8 mouse cellular contexts compared by ENCODE assay signal in the genomic region with DNA sequence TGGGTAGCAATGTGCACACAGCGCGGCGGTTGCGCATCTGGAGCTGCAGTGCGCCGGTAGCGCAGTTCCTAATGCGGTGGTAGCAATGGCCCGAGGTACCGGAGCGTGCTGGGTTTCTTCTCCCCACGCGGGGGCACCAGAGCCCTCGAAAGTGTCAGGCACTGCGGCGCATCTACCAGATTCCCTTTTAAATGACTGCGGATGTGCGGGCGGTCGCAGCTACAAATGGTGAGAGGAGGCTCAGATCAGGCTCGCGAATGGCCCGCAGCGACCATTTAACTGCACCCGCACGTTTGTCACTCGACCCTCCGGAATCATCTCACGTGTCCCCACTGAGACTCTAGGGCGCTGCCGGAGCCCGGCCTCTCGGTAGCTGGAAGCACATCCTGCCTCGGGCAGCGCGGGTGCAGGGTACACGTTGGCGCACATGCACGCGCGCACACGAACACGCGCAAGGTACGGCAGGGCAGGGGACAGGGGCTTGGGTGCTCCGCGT. TPM values are rescaled to one million over a fixed set of nuclear protein-coding genes. Genes with fewer than 3 reads are reported as not detected.
DNase-seq lines count a peak whose midpoint lies in the region.

TSS of gene Ntrk2 (plus strand) at position 173 of the 496 bp plus-strand sequence.

- DNase-seq in adrenal gland, adult 2 months: peak; percentile 86
- peak; percentile 94 for DNase-seq in embryo, embryonic 10.5 days (ENCODE audit: low spot score)
- DNase-seq in gastrocnemius, postnatal 25 days: peak; percentile 74
- DNase-seq in hindlimb bud, embryonic 11.5 days (ENCODE audit: extremely low spot score, low read depth, low spot score): peak; percentile 50
- peak; percentile 90 to 96 for DNase-seq in left cerebral cortex, adult 18-20 months (ENCODE audit: low spot score in 2 of 2)
- DNase-seq in lung, postnatal 25 days (ENCODE audit: low spot score): peak; percentile 67
- peak; percentile 91 for DNase-seq in right cerebral cortex, postnatal 14 days
- DNase-seq in B cell, adult 2 months: no peak

RNA-seq across cellular contexts. Expression of gene Ntrk2, which starts in this region (rescaled TPM):
- 10 to 100 TPM; 29.4 to 30.0 TPM for total RNA-seq in adrenal gland, adult 2 months (2021)
- 20.5 and 25.8 TPM in 2 replicates for polyA plus RNA-seq in adrenal gland, adult 2 months (2012; rRNA removed)
- total RNA-seq in gastrocnemius, postnatal 25 days (2021): 1 to 10 TPM; 3.3 to 9.0 TPM
- total RNA-seq in left cerebral cortex, adult 18-20 months (2021): 100 to 1,000 TPM; 369 to 406 TPM

Comparison
In these comparisons a context has a peak if more than half of its experiments do, and no peak if none do; other contexts are left out.
1. RNA of gene Ntrk2 (total RNA-seq): 369 to 406 TPM in left cerebral cortex, adult 18-20 months; 29.4 to 30.0 TPM in adrenal gland, adult 2 months and 3.3 to 9.0 TPM in gastrocnemius, postnatal 25 days; every median in the first group is over 10 times any median in the second.
2. DNase-seq: peak in adrenal gland, adult 2 months (single experiment), embryo, embryonic 10.5 days (single experiment), gastrocnemius, postnatal 25 days (single experiment), hindlimb bud, embryonic 11.5 days (single experiment), left cerebral cortex, adult 18-20 months (2 of 2), lung, postnatal 25 days (single experiment) and right cerebral cortex, postnatal 14 days (single experiment); none in B cell, adult 2 months (0 of 2).